Mouse (Mus musculus): ENCODE measurements around the gene Kxd1. TPM values are rescaled to one million over a fixed set of nuclear protein-coding genes. Genes with fewer than 3 reads are reported as not detected.

The Kxd1 gene
- polyA plus RNA-seq, 1 experiment from 2014 or later: 44.7 TPM

GRCm38 (mm10) chr8:70501820-70502529 is 25.8 kb downstream of the Kxd1 start:
- peak overlapping the region; percentile 62; the same call in 1 of the 2 replicates for H3K27ac ChIP-seq
- peaks cover 17% of the 10 kb centered on the region for H3K36me3 ChIP-seq
- H3K4me1 ChIP-seq: peaks cover 81% of the 10 kb centered on the region
- peaks cover 68% of the 10 kb centered on the region for H3K27me3 ChIP-seq (replicated peaks)
- H3K9ac ChIP-seq: peak overlapping the region; percentile 39
- WGBS (ENCODE audit: insufficient replicate concordance): 14% methylated on average over 23 of the region's 23 CpGs
- no peak for ATAC-seq
- H3K9me3 ChIP-seq (replicated peaks): no peaks in the 10 kb centered on the region
- H3K4me3 ChIP-seq: peak overlapping the region; percentile 28
- peak overlapping the region; percentile 75 for H3K4me2 ChIP-seq

GRCm38 (mm10) chr8:70500386-70501301 is 27.1 kb downstream of the Kxd1 start:
- H3K9ac ChIP-seq: peak overlapping the region; percentile 58
- H3K27me3 ChIP-seq (replicated peaks): peaks cover 81% of the 10 kb centered on the region
- peak overlapping the region; percentile 46 for H3K4me3 ChIP-seq
- H3K9me3 ChIP-seq (replicated peaks): no peaks in the 10 kb centered on the region
- ATAC-seq: peak; percentile 86
- peak overlapping the region; percentile 75 for H3K4me2 ChIP-seq
- peak overlapping the region; percentile 85 for H3K27ac ChIP-seq
- WGBS (ENCODE audit: insufficient replicate concordance): 4% methylated on average over 39 of the region's 39 CpGs
- peaks cover 14% of the 10 kb centered on the region for H3K36me3 ChIP-seq
- H3K4me1 ChIP-seq: peaks cover 70% of the 10 kb centered on the region

DNA sequence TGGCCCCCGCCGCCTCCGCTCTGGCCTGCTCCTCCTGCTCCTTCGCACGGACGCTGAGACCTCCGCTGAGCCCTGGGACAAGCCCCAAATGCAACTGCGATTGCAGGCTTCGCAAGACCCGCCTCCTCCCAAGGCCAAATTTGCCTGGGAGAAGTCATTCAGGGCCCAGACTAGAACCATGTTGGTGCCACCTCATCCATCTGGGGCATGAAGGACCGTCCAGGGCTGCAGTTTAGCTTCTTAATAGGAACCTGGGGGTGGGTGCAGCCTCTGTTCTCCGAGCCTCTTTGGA is 32.0 kb downstream of the Kxd1 start:
- Histone ChIP-seq H3K27ac (no peak overlapping the region), H3K4me3 (no peak overlapping the region), H3K9me3 (replicated peaks) (no peaks in the 10 kb centered on the region), H3K9ac (no peak overlapping the region), H3K4me2 (no peak overlapping the region), H3K36me3 (no peaks in the 10 kb centered on the region), H3K27me3 (replicated peaks) (peaks cover 99% of the 10 kb centered on the region), H3K4me1 (peaks cover 52% of the 10 kb centered on the region)
- whole genome bisulfite sequencing (ENCODE audit: insufficient replicate concordance): 10% methylated on average over 12 of the region's 12 CpGs
- ATAC-seq: no peak

GRCm38 (mm10) chr8:70495001-70495770 is 32.6 kb downstream of the Kxd1 start:
- ATAC-seq: no peak
- H3K27me3 ChIP-seq (replicated peaks): peaks cover 99% of the 10 kb centered on the region
- WGBS (ENCODE audit: insufficient replicate concordance): 1% methylated on average over 21 of the region's 21 CpGs
- H3K4me3 ChIP-seq: no peak overlapping the region
- no peak overlapping the region for H3K4me2 ChIP-seq
- no peak overlapping the region for H3K27ac ChIP-seq
- no peaks in the 10 kb centered on the region for H3K36me3 ChIP-seq
- H3K9ac ChIP-seq: no peak overlapping the region
- no peaks in the 10 kb centered on the region for H3K9me3 ChIP-seq (replicated peaks)
- H3K4me1 ChIP-seq: peaks cover 49% of the 10 kb centered on the region

DNA sequence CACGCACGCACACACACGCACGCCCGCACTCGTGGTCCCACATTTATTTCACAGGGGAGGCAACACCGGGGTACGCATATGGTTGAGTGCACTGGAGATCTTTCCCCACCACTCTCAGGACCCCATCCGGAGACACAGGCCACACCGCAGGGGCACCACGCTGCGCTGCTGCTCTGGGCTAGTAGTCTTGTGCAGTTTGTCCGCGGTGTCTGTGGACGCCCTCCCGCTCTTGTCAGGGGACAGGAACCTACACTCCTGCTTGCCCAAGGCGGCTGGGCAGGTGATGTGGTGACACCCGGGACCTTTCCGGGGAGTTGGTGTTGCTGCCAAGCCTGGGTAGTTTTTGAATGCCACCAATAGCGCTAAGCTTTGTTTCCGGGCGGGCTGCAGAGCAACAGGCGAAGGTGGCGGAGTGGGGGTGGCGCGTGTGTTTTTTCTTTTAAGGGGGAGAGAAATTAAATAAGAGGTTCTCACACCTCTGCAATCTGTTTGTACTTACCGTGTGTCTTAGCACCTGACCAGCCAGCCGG is 33.3 kb downstream of the Kxd1 start:
- H3K4me1 ChIP-seq: peaks cover 45% of the 10 kb centered on the region
- H3K9ac ChIP-seq: no peak overlapping the region
- H3K4me2 ChIP-seq: no peak overlapping the region
- H3K9me3 ChIP-seq (replicated peaks): no peaks in the 10 kb centered on the region
- 3% methylated on average over 28 of the region's 28 CpGs for WGBS (ENCODE audit: insufficient replicate concordance)
- no peak for ATAC-seq
- H3K27me3 ChIP-seq (replicated peaks): peaks cover 100% of the 10 kb centered on the region
- no peak overlapping the region for H3K27ac ChIP-seq
- H3K4me3 ChIP-seq: no peak overlapping the region
- H3K36me3 ChIP-seq: no peaks in the 10 kb centered on the region

DNA sequence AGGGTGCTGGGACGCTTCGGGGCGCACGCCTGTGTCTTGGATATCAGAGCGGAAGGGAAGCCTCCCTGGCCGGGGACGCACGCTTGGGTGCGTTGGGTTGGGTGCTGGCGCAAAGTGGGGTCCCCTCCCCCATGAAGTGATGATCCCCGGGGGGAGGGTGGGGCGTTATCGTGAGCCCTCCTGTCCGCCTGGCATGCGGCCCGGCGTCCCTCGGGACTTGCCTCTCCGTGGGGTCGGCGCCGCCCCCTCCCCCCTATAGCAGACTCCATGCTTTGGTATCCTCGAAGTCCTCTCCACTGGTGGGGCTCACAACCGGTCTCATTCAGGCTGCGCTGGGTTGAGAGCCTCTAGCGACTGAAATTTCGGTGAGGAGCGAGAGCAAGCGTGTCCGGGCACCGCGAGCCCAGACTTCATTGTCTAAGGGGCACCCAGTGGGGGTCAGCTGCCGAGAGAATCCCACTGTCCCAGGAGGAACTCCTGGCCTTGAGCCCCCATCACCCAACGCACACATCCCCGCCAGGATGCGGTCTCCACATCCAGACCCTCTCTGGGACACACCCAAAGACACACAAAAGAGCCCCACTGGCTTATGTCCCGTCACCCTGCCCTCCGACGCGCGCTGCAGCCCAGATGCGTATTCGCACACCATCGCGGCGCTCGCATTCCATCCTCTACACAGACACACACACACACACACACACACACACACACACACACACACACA is 33.9 kb downstream of the Kxd1 start:
- no peak for ATAC-seq
- Histone ChIP-seq H3K27ac (no peak overlapping the region), H3K4me3 (peak overlapping the region; percentile 45; the same call in 1 of the 2 replicates), H3K4me2 (peak overlapping the region; percentile 69; the same call in 1 of the 2 replicates), H3K27me3 (replicated peaks) (peaks cover 100% of the 10 kb centered on the region), H3K9me3 (replicated peaks) (no peaks in the 10 kb centered on the region), H3K4me1 (peaks cover 46% of the 10 kb centered on the region), H3K36me3 (no peaks in the 10 kb centered on the region), H3K9ac (no peak overlapping the region)
- 3% methylated on average over 47 of the region's 47 CpGs for WGBS (ENCODE audit: insufficient replicate concordance)

- no peak; the same call in 1 of the 2 replicates for ATAC-seq
- H3K27ac ChIP-seq: no peak within 1 kb of the TSS
- H3K36me3 ChIP-seq: no peaks in the 10 kb centered on the region
- H3K27me3 ChIP-seq (replicated peaks): peaks cover 100% of the 10 kb centered on the region
- WGBS (ENCODE audit: insufficient replicate concordance): 1% methylated on average over 72 of the region's 93 CpGs
- no peaks in the 10 kb centered on the region for H3K9me3 ChIP-seq (replicated peaks)
- H3K4me2 ChIP-seq: peak within 1 kb of the TSS; percentile 69
- no peak within 1 kb of the TSS; the same call in 1 of the 2 replicates for H3K9ac ChIP-seq
- H3K4me3 ChIP-seq: peak within 1 kb of the TSS; percentile 45
- H3K4me1 ChIP-seq: peaks cover 49% of the 10 kb centered on the region
These were observed 34.8 kb downstream of the Kxd1 start, which contains the start of gene Crlf1 for GRCm38 (mm10) chr8:70492664-70493640. TSS of gene Crlf1 (plus strand) at chr8:70493158.

DNA sequence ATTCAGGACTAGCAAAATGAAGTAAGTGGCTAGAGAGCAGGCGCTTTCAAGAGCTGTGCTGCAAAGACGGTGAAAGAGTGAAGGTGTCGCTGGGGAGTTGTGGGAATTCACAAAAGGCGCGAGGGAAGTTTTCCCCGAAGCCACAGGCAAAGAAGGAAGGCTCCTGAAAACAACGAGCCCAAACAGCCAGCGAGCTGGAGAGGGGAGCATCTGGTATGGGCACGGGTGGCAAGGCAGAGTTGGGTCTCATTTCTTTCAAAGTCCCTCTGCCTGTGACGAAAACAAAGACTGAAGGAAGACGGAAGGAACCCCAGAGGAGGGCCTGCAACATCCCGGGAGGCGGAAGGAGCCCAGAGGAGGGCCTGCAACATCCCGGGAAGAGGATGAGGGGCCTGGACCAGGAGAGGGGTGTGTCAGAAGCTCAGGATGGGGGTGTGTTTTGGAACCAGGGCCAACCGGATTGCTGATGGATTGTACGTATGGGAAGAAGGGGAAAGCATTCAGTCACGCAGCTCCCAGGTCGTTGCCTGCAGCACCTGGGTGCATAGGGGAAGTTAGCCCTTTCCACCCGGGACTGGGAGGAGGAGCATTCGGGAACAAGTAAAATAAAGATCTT is 36.8 kb downstream of the Kxd1 start:
- H3K27ac ChIP-seq: no peak overlapping the region
- no peak overlapping the region for H3K9ac ChIP-seq
- H3K4me3 ChIP-seq: no peak overlapping the region
- peaks cover 100% of the 10 kb centered on the region for H3K27me3 ChIP-seq (replicated peaks)
- peaks cover 53% of the 10 kb centered on the region for H3K4me1 ChIP-seq
- H3K4me2 ChIP-seq: no peak overlapping the region
- no peaks in the 10 kb centered on the region for H3K36me3 ChIP-seq
- no peak for ATAC-seq
- H3K9me3 ChIP-seq (replicated peaks): no peaks in the 10 kb centered on the region
- 4% methylated on average over 20 of the region's 20 CpGs for WGBS (ENCODE audit: insufficient replicate concordance)

DNA sequence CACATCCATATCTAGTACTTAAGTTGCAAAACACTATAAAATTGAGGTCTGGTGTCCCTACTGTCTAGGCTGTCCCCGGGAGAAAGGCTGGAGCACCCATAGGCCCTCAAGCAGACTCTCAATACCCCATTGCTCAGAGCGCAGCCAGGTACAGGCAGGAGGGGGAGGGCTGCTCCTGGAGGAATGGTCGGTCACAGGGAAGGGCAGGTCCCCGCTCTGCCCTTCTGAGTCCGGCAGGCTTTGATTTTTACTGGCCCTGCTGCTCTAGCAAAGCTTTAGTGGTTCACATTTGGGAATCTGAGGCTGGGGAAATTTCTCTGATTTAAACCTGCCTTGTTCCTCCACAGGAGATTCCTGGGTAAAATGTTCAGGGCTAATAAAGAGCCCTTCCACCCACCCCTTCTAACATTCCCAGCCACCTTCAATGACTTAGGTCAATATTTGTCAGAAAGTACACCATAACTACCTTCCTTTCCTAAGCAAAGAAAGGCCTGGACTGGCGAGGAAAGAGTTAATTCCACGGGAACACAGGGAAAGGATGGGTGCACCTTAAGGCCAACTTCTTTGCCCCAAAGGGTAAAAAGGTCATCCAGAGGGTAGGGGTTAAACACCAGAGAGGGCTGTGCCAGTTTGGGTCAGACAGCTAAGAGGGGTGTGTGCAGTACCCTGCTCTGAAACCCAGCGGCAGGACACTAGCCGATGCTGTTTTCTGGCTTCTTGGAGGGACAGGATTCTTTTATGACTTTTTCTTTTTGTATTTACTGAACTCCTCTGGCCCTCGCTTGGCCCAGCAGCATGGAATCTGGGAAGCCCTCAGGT is 37.5 kb downstream of the Kxd1 start:
- 16% methylated on average over 10 of the region's 10 CpGs for WGBS (ENCODE audit: insufficient replicate concordance)
- H3K9me3 ChIP-seq (replicated peaks): no peaks in the 10 kb centered on the region
- H3K4me1 ChIP-seq: peaks cover 48% of the 10 kb centered on the region
- H3K36me3 ChIP-seq: no peaks in the 10 kb centered on the region
- peaks cover 100% of the 10 kb centered on the region for H3K27me3 ChIP-seq (replicated peaks)
- H3K27ac ChIP-seq: no peak overlapping the region
- H3K9ac ChIP-seq: no peak overlapping the region
- H3K4me3 ChIP-seq: no peak overlapping the region
- ATAC-seq: no peak
- no peak overlapping the region for H3K4me2 ChIP-seq
